ENCODE assay signal across 11 mouse cellular contexts in the genomic region with DNA sequence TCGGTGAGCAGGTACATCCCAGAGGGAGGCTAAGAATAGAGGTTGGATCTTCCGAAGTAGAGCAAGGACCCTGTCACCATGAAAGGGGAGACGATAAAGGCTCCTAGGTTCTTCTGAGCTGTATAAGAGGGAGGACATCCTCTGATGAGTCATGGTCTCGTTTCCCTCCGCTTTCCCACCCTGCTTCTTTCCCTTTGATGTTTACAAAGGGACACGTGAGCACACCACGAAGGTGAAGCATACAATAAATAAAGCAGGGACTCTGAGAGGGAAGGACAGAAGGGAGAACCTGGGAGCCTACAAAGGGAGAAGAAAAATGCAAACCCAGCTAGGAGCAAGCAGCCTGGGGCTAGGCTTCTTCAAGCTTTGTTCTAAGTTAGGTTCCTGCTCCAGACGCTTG. TPM values are rescaled to one million over a fixed set of nuclear protein-coding genes. Genes with fewer than 3 reads are reported as not detected.
DNase-seq lines count a peak whose midpoint lies in the region; ATAC-seq and TF ChIP-seq lines count a peak whose summit lies in the region.
"Had no signal": no experiment of that assay in that cellular context is flagged by ENCODE, and none has a peak within 500 bp of the region (broad histone marks: within the 10 kb centered on the region; RNA-seq: fewer than 3 reads in every experiment).

No protein-coding gene starts in this region.

- 26% methylated on average over 8 of the region's 8 CpGs for WGBS in heart, embryonic 10.5 days
- 36% methylated on average over 8 of the region's 8 CpGs for WGBS in heart, adult 2 months
- 54% methylated on average over 8 of the region's 8 CpGs for WGBS in limb, embryonic 13.5 days
- 34% methylated on average over 8 of the region's 8 CpGs for WGBS in liver, postnatal 0 days (ENCODE audit: insufficient replicate concordance)

- no peaks in the 10 kb centered on the region for H3K27me3 ChIP-seq in heart, embryonic 10.5 days (ENCODE audit: insufficient read depth, poor library complexity, severe bottlenecking)
- H3K27me3 ChIP-seq in heart, adult 2 months (ENCODE audit: control insufficient read depth, insufficient read depth, low read length): no peaks in the 10 kb centered on the region
- H3K27me3 ChIP-seq in limb, embryonic 13.5 days: no peaks in the 10 kb centered on the region
- no peaks in the 10 kb centered on the region for H3K27me3 ChIP-seq in liver, postnatal 0 days (ENCODE audit: insufficient read depth, low read length)
- H3K27me3 ChIP-seq: liver, embryonic 15.5 days had no signal

- TF ChIP-seq EP300 in heart, adult 2 months (IDR thresholded peaks at IDR 0.05; ENCODE audit: insufficient read depth, low read depth, low read length): no peak
- no peak for TF ChIP-seq EP300 in liver, postnatal 0 days (IDR thresholded peaks at IDR 0.05; ENCODE audit: low read depth)

- H3K36me3 ChIP-seq in heart, embryonic 10.5 days: no peaks in the 10 kb centered on the region
- H3K36me3 ChIP-seq in heart, adult 2 months (ENCODE audit: control insufficient read depth, insufficient read depth, low read length): no peaks in the 10 kb centered on the region
- no peaks in the 10 kb centered on the region for H3K36me3 ChIP-seq in limb, embryonic 13.5 days
- no peaks in the 10 kb centered on the region for H3K36me3 ChIP-seq in liver, postnatal 0 days (replicated peaks; ENCODE audit: insufficient read depth, low read length)
- H3K36me3 ChIP-seq: liver, embryonic 15.5 days had no signal

- peaks cover 14% of the 10 kb centered on the region for H3K4me1 ChIP-seq in heart, embryonic 10.5 days
- peaks cover 4% of the 10 kb centered on the region; the same call in 1 of the 2 replicates for H3K4me1 ChIP-seq in heart, adult 2 months (ENCODE audit: control insufficient read depth, insufficient read depth, low read length)
- peaks cover 2% of the 10 kb centered on the region; the same call in 1 of the 2 replicates for H3K4me1 ChIP-seq in cortical plate, adult 2 months (ENCODE audit: control insufficient read depth, insufficient read depth, low read length)
- peaks cover 36% of the 10 kb centered on the region for H3K4me1 ChIP-seq in limb, embryonic 13.5 days
- H3K4me1 ChIP-seq in liver, postnatal 0 days (ENCODE audit: insufficient read depth): no peaks in the 10 kb centered on the region
- H3K4me1 ChIP-seq: liver, embryonic 15.5 days had no signal

- peak overlapping the region; percentile 36; the same call in 1 of the 2 replicates for H3K27ac ChIP-seq in heart, embryonic 10.5 days
- no peak overlapping the region for H3K27ac ChIP-seq in heart, adult 2 months
- peak overlapping the region; percentile 42; the same call in 1 of the 2 replicates for H3K27ac ChIP-seq in left cerebral cortex, adult 2 months
- peak overlapping the region; percentile 23; the same call in 1 of the 2 replicates for H3K27ac ChIP-seq in cortical plate, adult 2 months (ENCODE audit: insufficient read depth, low read length)
- 0 out of 2 replicates have a peak overlapping the region, but pooled peaks have one; percentile 34 for H3K27ac ChIP-seq in limb, embryonic 13.5 days
- no peak overlapping the region for H3K27ac ChIP-seq in liver, postnatal 0 days (ENCODE audit: low read depth)
- H3K27ac ChIP-seq: liver, embryonic 15.5 days had no signal

- intact Hi-C loops in heart, adult 2 months (cut with DNase I): loop anchor here (5.0 kb wide), 2 partner anchors 33 to 118 kb away; no protein-coding TSS in a partner anchor
- intact Hi-C loops in left cerebral cortex, adult 2 months (cut with DNase I): no loop called here
- intact Hi-C loops in left cerebral cortex, postnatal 25 days (cut with DNase I): loop anchor here (2.0 kb wide), 1 partner anchor 26 kb away; a partner anchor contains a TSS

- no peak overlapping the region for H3K4me3 ChIP-seq in heart, embryonic 10.5 days
- no peak overlapping the region for H3K4me3 ChIP-seq in heart, adult 2 months
- H3K4me3 ChIP-seq in left cerebral cortex, adult 2 months: no peak overlapping the region
- no peak overlapping the region for H3K4me3 ChIP-seq in cortical plate, adult 2 months (ENCODE audit: insufficient read depth, low read length)
- H3K4me3 ChIP-seq in limb, embryonic 13.5 days: no peak overlapping the region
- H3K4me3 ChIP-seq in liver, postnatal 0 days (ENCODE audit: low read depth, low read length): no peak overlapping the region
- H3K4me3 ChIP-seq: liver, embryonic 15.5 days had no signal

- H3K79me2 ChIP-seq in heart, adult 2 months (replicated peaks; ENCODE audit: control insufficient read depth, insufficient read depth, low read length): no peaks in the 10 kb centered on the region

- TF ChIP-seq POLR2A in heart, adult 2 months (IDR thresholded peaks at IDR 0.05; ENCODE audit: insufficient read depth, low read depth, low read length): no peak
- no peak for TF ChIP-seq POLR2A in cortical plate, adult 2 months (IDR thresholded peaks at IDR 0.05; ENCODE audit: extremely low read depth, insufficient read depth, low read length)

- H3K9me3 ChIP-seq in heart, embryonic 10.5 days: no peaks in the 10 kb centered on the region
- H3K9me3 ChIP-seq in limb, embryonic 13.5 days: no peaks in the 10 kb centered on the region
- H3K9me3 ChIP-seq in liver, postnatal 0 days (ENCODE audit: low read length): no peaks in the 10 kb centered on the region
- H3K9me3 ChIP-seq: liver, embryonic 15.5 days had no signal

- no peak for TF ChIP-seq CTCF in heart, adult 2 months (IDR thresholded peaks at IDR 0.05)
- TF ChIP-seq CTCF in left cerebral cortex, adult 2 months (IDR thresholded peaks at IDR 0.05): no peak
- TF ChIP-seq CTCF in cortical plate, adult 2 months (IDR thresholded peaks at IDR 0.05; ENCODE audit: extremely low read depth, insufficient read depth, low read length): no peak
- TF ChIP-seq CTCF in liver, postnatal 0 days (IDR thresholded peaks at IDR 0.05; ENCODE audit: low read depth): no peak

- H3K9ac ChIP-seq in heart, adult 2 months (ENCODE audit: low read depth, low read length): no peak overlapping the region
- H3K9ac ChIP-seq in limb, embryonic 13.5 days: no peak overlapping the region
- no peak overlapping the region for H3K9ac ChIP-seq in liver, postnatal 0 days (replicated peaks)
- H3K9ac ChIP-seq: liver, embryonic 15.5 days had no signal

- DNase-seq in heart, embryonic 10.5 days (ENCODE audit: low spot score): no peak
- no peak for DNase-seq in heart, adult 2 months
- no peak for DNase-seq in left cerebral cortex, adult 2 months (ENCODE audit: extremely low spot score in 1 of 2, low spot score in 2 of 2)
- DNase-seq in left cerebral cortex, postnatal 25 days (ENCODE audit: low spot score in 2 of 2): no peak
- DNase-seq in retina, postnatal 1 day: no peak
- no peak for DNase-seq in liver, postnatal 0 days
- DNase-seq: cerebellum, adult 11-12 months had no signal

- ATAC-seq in limb, embryonic 13.5 days (ENCODE audit: low FRiP score, low read depth): no peak
- no peak for ATAC-seq in liver, postnatal 0 days
- ATAC-seq: activated CD4-positive, CD25-positive, alpha-beta regulatory T cell, adult 4 months had no signal

- no peak overlapping the region for H3K4me2 ChIP-seq in limb, embryonic 13.5 days (replicated peaks)
- no peak overlapping the region for H3K4me2 ChIP-seq in liver, postnatal 0 days (ENCODE audit: low read depth, low read length)
- H3K4me2 ChIP-seq: liver, embryonic 15.5 days had no signal

RNA-seq across cellular contexts. Expression of a gene that starts 26.3 kb away (rescaled TPM):
- polyA plus RNA-seq in heart, embryonic 10.5 days (2016; fragmentation: Nextera tagmentation; extraction: Ambion mirVana): 13.5 and 17.6 TPM in 2 replicates
- total RNA-seq in heart, adult 2 months (2021): 10 to 100 TPM; 24.4 to 24.7 TPM
- polyA plus RNA-seq in heart, adult 2 months (2012; rRNA removed): 12.8 and 20.3 TPM in 2 replicates
- 10 to 100 TPM; 75.0 TPM for total RNA-seq in left cerebral cortex, adult 2 months (2021)
- 10 to 100 TPM; 62.3 to 72.3 TPM for total RNA-seq in left cerebral cortex, postnatal 25 days (2021)
- polyA plus RNA-seq in cortical plate, adult 2 months (2012; rRNA removed): 46.7 and 49.4 TPM in 2 replicates
- polyA plus RNA-seq in limb, embryonic 13.5 days (2015; fragmentation: Nextera tagmentation; extraction: Ambion mirVana): 29.0 and 31.7 TPM in 2 replicates
- polyA plus RNA-seq in liver, postnatal 0 days (2015; fragmentation: Nextera tagmentation; extraction: Ambion mirVana): 5.5 and 5.9 TPM in 2 replicates

Comparison
In these comparisons a context has a peak if more than half of its experiments do, and no peak if none do; other contexts are left out.
1. H3K27ac ChIP-seq: peak in heart, embryonic 10.5 days (single experiment), left cerebral cortex, adult 2 months (single experiment), cortical plate, adult 2 months (single experiment) and limb, embryonic 13.5 days (single experiment); none in heart, adult 2 months (single experiment) and liver, postnatal 0 days (single experiment).